Mouse (Mus musculus) cortical plate, adult 2 months (tissue): ENCODE data around the gene Flrt2. TPM values are rescaled to one million over a fixed set of nuclear protein-coding genes. Genes with fewer than 3 reads are reported as not detected.

Source experiments
- H3K27ac ChIP-seq: fragments of 200-500 bp; 2 replicates; pipeline ENCODE4 v1.5.1; 2012; ENCODE audit warnings: low read length, control low read depth, inconsistent platforms; ENCODE audit not compliant: insufficient read depth
- H3K4me1 ChIP-seq: fragments of 200-500 bp; 2 replicates; pipeline ENCODE4 v1.6.1; 2011; ENCODE audit warnings: low read length; ENCODE audit not compliant: control insufficient read depth, insufficient read depth
- H3K4me3 ChIP-seq: fragments of 200-500 bp; 2 replicates; pipeline ENCODE4 v1.5.1; 2011; ENCODE audit warnings: mild to moderate bottlenecking, low read length, control low read depth; ENCODE audit not compliant: insufficient read depth
- CTCF ChIP-seq: fragments of 200-500 bp; IDR thresholded peaks from 2 replicates; pipeline ENCODE4 v1.5.1; 2011; ENCODE audit warnings: mild to moderate bottlenecking, control low read depth, low read length; ENCODE audit not compliant: insufficient read depth; ENCODE audit errors: extremely low read depth
- POLR2A ChIP-seq: fragments of 200-500 bp; IDR thresholded peaks from 2 replicates; pipeline ENCODE4 v1.6.1; 2011; ENCODE audit warnings: mild to moderate bottlenecking, low read length, control low read depth; ENCODE audit not compliant: insufficient read depth; ENCODE audit errors: extremely low read depth
- polyA plus RNA-seq: library from polyadenylated mRNA; depleted of rRNA; stranded (reverse); fragments of >200 nt; gene quantifications from 2 replicates; pipeline ENCODE4 v1.2.3, GENCODE M21; 2012

The Flrt2 gene
- polyA plus RNA-seq, 1 experiment: 26.1 TPM

GRCm38 (mm10) chr12:95734075-95734474 lies 42.0 kb downstream of the Flrt2 start:
- TF ChIP-seq POLR2A: no peak
- no peak for TF ChIP-seq CTCF
- Histone ChIP-seq H3K4me3 (no peak overlapping the region), H3K4me1 (peaks cover 10% of the 10 kb centered on the region), H3K27ac (no peak overlapping the region)

GRCm38 (mm10) chr12:95737571-95737970 lies 45.5 kb downstream of the Flrt2 start:
- no peak overlapping the region for H3K4me3 ChIP-seq
- peak overlapping the region; percentile 88 for H3K27ac ChIP-seq
- TF ChIP-seq POLR2A (no peak), CTCF (no peak)
- peaks cover 15% of the 10 kb centered on the region for H3K4me1 ChIP-seq

- H3K27ac ChIP-seq: peak overlapping the region; percentile 32
- TF ChIP-seq CTCF (no peak), POLR2A (no peak)
Measured at GRCm38 (mm10) chr12:95738031-95738430, 46.0 kb downstream of the Flrt2 start.

GRCm38 (mm10) chr12:95738491-95739135 lies 46.6 kb downstream of the Flrt2 start:
- Histone ChIP-seq H3K4me3 (no peak overlapping the region), H3K27ac (peak overlapping the region; percentile 32), H3K4me1 (peaks cover 16% of the 10 kb centered on the region)
- no peak for TF ChIP-seq POLR2A
- no peak for TF ChIP-seq CTCF

More at GRCm38 (mm10) chr12:95738031-95738430, 46.0 kb downstream of the Flrt2 start:
- H3K4me3 ChIP-seq: no peak overlapping the region
- peaks cover 15% of the 10 kb centered on the region for H3K4me1 ChIP-seq

- TF ChIP-seq POLR2A (no peak), CTCF (no peak)
- Histone ChIP-seq H3K27ac (no peak overlapping the region), H3K4me3 (no peak overlapping the region), H3K4me1 (peaks cover 18% of the 10 kb centered on the region)
Measured at GRCm38 (mm10) chr12:95739739-95740138, 47.7 kb downstream of the Flrt2 start.

- no peak for TF ChIP-seq CTCF
- TF ChIP-seq POLR2A: no peak
- peaks cover 18% of the 10 kb centered on the region for H3K4me1 ChIP-seq
- H3K27ac ChIP-seq: no peak overlapping the region
- H3K4me3 ChIP-seq: no peak overlapping the region
Measured at GRCm38 (mm10) chr12:95741296-95741695, 49.3 kb downstream of the Flrt2 start.

- TF ChIP-seq POLR2A: no peak
- TF ChIP-seq CTCF: no peak
- no peak overlapping the region for H3K27ac ChIP-seq
- peaks cover 14% of the 10 kb centered on the region; the same call in 1 of the 2 replicates for H3K4me1 ChIP-seq
- H3K4me3 ChIP-seq: no peak overlapping the region
Measured at GRCm38 (mm10) chr12:95744307-95744706, 52.3 kb downstream of the Flrt2 start.

GRCm38 (mm10) chr12:95746856-95747579 lies 55.0 kb downstream of the Flrt2 start:
- Histone ChIP-seq H3K4me1 (peaks cover 10% of the 10 kb centered on the region; the same call in 1 of the 2 replicates), H3K27ac (peak overlapping the region; percentile 43; the same call in 1 of the 2 replicates), H3K4me3 (no peak overlapping the region)
- TF ChIP-seq CTCF (no peak), POLR2A (no peak)

GRCm38 (mm10) chr12:95748760-95749159 lies 56.7 kb downstream of the Flrt2 start:
- no peak for TF ChIP-seq POLR2A
- no peak for TF ChIP-seq CTCF
- H3K4me3 ChIP-seq: no peak overlapping the region

More at GRCm38 (mm10) chr12:95748760-95749159, 56.7 kb downstream of the Flrt2 start:
- H3K27ac ChIP-seq: no peak overlapping the region
- peaks cover 8% of the 10 kb centered on the region; the same call in 1 of the 2 replicates for H3K4me1 ChIP-seq
